Mouse (Mus musculus) heart, postnatal 10 days (tissue): Measurements from ENCODE around the gene Hist1h3c. TPM values are rescaled to one million over a fixed set of nuclear protein-coding genes. Genes with fewer than 3 reads are reported as not detected.
A peak's percentile ranks its signal among the peaks of the same experiment; 100 is the strongest.
"Not testable (repeated sequence)": the region's sequence is repeated elsewhere in the genome, so short reads cannot be mapped to it uniquely, and the experiment has no call there.

Experiments
- DNase-seq, 2 experiments: peaks; one replicate each; pipeline ENCODE4 v3.0.0; 2021
- intact Hi-C: fragments of 180-260 bp; cut with DNase I; formaldehyde crosslinking; loops from one replicate; pipeline ENCODE4 v1.15.1; 2025
- total RNA-seq, 2 experiments: library from RNA; stranded (reverse); gene quantifications; 2 replicates each; pipeline ENCODE4 v1.2.3; 2021

Hist1h3c gene
- total RNA-seq, 2 experiments from 2014 or later: 84.0 to 101 TPM

GRCm38 (mm10) chr13:23716261-23717042, 28.9 kb downstream of the Hist1h3c start:
- no peak for DNase-seq

GRCm38 (mm10) chr13:23710374-23711089, 34.9 kb downstream of the Hist1h3c start, which contains the start of gene Hfe:
Gene Hfe (minus strand): TSS chr13:23710854.
- intact Hi-C loops: no loop called here
- DNase-seq: peak; percentile 65 to 67

More at GRCm38 (mm10) chr13:23716261-23717042, 28.9 kb downstream of the Hist1h3c start:
- intact Hi-C loops: no loop called here

GRCm38 (mm10) chr13:23709714-23710373, 35.6 kb downstream of the Hist1h3c start:
- intact Hi-C loops: no loop called here
- DNase-seq: peak in 1 of 2 experiments; percentile 43

- intact Hi-C loops: no loop called here
- DNase-seq: no peak
These were observed 36.7 kb downstream of the Hist1h3c start for GRCm38 (mm10) chr13:23708654-23709053.

GRCm38 (mm10) chr13:23708041-23708440, 37.4 kb downstream of the Hist1h3c start:
- DNase-seq: no peak
- intact Hi-C loops: no loop called here

- intact Hi-C loops: no loop called here
- DNase-seq: no peak
These were observed 38.6 kb downstream of the Hist1h3c start for GRCm38 (mm10) chr13:23706771-23707170.

- intact Hi-C loops: no loop called here
- DNase-seq: no peak
These were observed 39.5 kb downstream of the Hist1h3c start for GRCm38 (mm10) chr13:23705751-23706356.

- intact Hi-C loops, DNase-seq: not testable (repeated sequence)
These were observed 42.6 kb downstream of the Hist1h3c start for GRCm38 (mm10) chr13:23702801-23703200.

- no peak for DNase-seq
- intact Hi-C loops: no loop called here
These were observed 43.2 kb downstream of the Hist1h3c start for GRCm38 (mm10) chr13:23702220-23702619.

GRCm38 (mm10) chr13:23700786-23701520, 44.4 kb downstream of the Hist1h3c start:
- intact Hi-C loops: loop anchor here (1.0 kb wide), 1 partner anchor 31 kb away; no protein-coding TSS in a partner anchor
- DNase-seq: peak; percentile 82 to 88

- DNase-seq: no peak
- intact Hi-C loops: loop anchor here (2.0 to 5.0 kb wide), 3 partner anchors 77 to 1647 kb away; partner anchors contain the start of gene Hist1h1e
These were observed 45.6 kb downstream of the Hist1h3c start for GRCm38 (mm10) chr13:23699767-23700166.

- no peak for DNase-seq
- intact Hi-C loops: loop anchor here (2.0 to 5.0 kb wide), 3 partner anchors 76 to 1647 kb away; partner anchors contain the start of gene Hist1h1e
These were observed 46.4 kb downstream of the Hist1h3c start for GRCm38 (mm10) chr13:23698996-23699395.

- peak; percentile 99 to 100 for DNase-seq
- intact Hi-C loops: loop anchor here (2.0 to 5.0 kb wide), 3 partner anchors 75 to 1646 kb away; partner anchors contain the start of gene Hist1h1e
These were observed 47.1 kb downstream of the Hist1h3c start, which contains the start of gene Hist1h4c for GRCm38 (mm10) chr13:23698300-23698693. Gene Hist1h4c (minus strand): TSS chr13:23698454.

GRCm38 (mm10) chr13:23697491-23698299, 47.7 kb downstream of the Hist1h3c start:
- intact Hi-C loops: loop anchor here (1.0 to 5.0 kb wide), 5 partner anchors 12 to 1645 kb away; partner anchors contain the start of gene Hist1h1e
- peak; percentile 64 to 83 for DNase-seq

- intact Hi-C loops: loop anchor here (2.0 to 5.0 kb wide), 3 partner anchors 65 to 1644 kb away; no protein-coding TSS in a partner anchor
These were observed 49.3 kb downstream of the Hist1h3c start for GRCm38 (mm10) chr13:23696061-23696474.

GRCm38 (mm10) chr13:23695514-23695913, 49.9 kb downstream of the Hist1h3c start, which contains the start of gene Hist1h1t:
Gene Hist1h1t (plus strand): TSS chr13:23695814.
- DNase-seq: no peak

More at GRCm38 (mm10) chr13:23696061-23696474, 49.3 kb downstream of the Hist1h3c start:
- DNase-seq: no peak

More at GRCm38 (mm10) chr13:23695514-23695913, 49.9 kb downstream of the Hist1h3c start, which contains the start of gene Hist1h1t:
- intact Hi-C loops: loop anchor here (5.0 kb wide), 2 partner anchors 108 to 1643 kb away; no protein-coding TSS in a partner anchor
